Mouse (Mus musculus) right cerebral cortex, adult 18-20 months (tissue): ENCODE measurements around the gene Gemin7.

Experiments used
- DNase-seq: peaks from one replicate; pipeline ENCODE4 v3.0.0; 2022; ENCODE audit warnings: mixed read lengths

The Gemin7 gene

GRCm38 (mm10) chr7:19575559-19575958 lies 1.8 kb downstream of the Gemin7 start:
- no peak for DNase-seq

GRCm38 (mm10) chr7:19573776-19574140 lies 3.6 kb downstream of the Gemin7 start:
- no peak for DNase-seq

- peak; percentile 74 for DNase-seq
Measured at GRCm38 (mm10) chr7:19572926-19573775, 4.2 kb downstream of the Gemin7 start.

DNA sequence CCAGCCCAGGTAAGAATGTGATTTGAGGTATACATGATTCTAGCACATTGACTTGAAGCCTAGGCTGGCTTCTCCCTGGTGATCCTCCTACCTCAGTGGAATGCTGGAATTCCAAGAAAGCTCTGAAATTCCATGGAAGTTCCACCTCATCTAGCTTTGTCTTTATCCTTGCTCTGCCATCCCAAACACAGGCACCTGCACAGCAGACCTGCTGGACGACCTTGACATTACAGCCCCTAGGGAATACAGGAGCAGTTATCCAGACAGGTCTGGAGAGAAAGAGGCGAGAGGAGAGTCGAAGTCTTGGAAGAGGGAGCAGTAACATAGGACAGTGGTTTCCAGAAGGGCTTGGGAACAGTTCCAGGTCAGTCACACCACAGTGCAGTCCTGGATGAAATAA lies 7.7 kb downstream of the Gemin7 start:
- no peak for DNase-seq

DNA sequence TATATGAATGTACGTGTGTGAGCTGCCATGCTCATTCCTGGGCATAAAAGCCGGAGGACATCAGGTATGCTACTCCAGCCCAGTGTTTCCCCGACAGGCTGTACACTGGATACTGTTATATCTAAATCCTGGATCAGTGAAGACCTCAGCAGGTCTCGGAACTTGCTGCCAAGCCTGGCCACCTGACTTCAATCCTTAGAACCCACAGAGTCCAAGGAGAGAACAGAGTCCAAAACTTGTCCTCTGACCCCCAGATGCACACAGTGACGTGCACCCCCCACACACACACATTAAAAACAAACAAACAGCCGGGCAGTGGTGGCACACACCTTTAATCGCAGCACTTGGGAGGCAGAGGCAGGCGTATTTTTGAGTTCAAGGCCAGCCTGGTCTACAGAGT lies 10.0 kb downstream of the Gemin7 start:
- DNase-seq: no peak

GRCm38 (mm10) chr7:19565803-19566202 lies 11.6 kb downstream of the Gemin7 start:
- DNase-seq: no peak

DNA sequence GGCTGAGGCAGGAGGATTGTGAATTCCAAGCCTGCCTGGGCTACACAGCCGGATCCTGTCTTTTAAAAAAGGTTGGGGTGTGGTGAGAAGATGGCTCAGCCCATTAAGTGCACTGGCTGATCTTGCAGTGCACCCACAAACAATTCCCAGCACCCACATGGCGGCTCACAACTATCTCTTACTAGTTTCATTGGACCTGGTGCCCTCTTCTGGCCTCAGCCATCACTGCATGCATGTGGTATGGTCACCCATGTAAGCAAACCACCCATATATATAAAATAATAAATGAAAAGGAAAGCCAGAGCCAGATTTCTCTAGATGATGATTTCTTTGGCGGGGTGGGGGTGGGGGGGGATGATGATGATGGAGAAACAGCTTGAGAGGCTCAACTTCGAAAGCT lies 12.9 kb downstream of the Gemin7 start:
- no peak for DNase-seq

GRCm38 (mm10) chr7:19563884-19564283 lies 13.5 kb downstream of the Gemin7 start:
- no peak for DNase-seq

GRCm38 (mm10) chr7:19562643-19563410 lies 14.6 kb downstream of the Gemin7 start, which contains the start of gene Ppp1r37:
Gene Ppp1r37 (minus strand): TSS chr7:19563076.
- no peak for DNase-seq

- peak; percentile 86 for DNase-seq
Measured at GRCm38 (mm10) chr7:19561765-19562642, 15.4 kb downstream of the Gemin7 start.

DNA sequence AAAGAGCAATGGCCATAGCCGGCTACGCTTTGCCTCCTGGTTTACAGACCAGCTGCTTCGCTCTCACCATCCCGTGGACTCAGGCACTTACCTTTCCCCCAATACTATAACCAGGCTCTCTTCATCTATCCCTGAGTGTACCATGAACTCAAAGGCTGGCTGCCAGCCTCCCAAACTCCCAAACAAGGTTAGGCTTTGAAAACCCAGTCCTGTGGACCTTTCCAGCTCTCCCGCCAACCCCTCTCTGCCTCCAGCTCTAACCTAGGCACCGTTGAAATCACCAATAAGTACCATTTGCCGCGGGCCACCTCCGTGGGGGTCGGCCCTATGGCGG lies 16.0 kb downstream of the Gemin7 start:
- DNase-seq: no peak

DNA sequence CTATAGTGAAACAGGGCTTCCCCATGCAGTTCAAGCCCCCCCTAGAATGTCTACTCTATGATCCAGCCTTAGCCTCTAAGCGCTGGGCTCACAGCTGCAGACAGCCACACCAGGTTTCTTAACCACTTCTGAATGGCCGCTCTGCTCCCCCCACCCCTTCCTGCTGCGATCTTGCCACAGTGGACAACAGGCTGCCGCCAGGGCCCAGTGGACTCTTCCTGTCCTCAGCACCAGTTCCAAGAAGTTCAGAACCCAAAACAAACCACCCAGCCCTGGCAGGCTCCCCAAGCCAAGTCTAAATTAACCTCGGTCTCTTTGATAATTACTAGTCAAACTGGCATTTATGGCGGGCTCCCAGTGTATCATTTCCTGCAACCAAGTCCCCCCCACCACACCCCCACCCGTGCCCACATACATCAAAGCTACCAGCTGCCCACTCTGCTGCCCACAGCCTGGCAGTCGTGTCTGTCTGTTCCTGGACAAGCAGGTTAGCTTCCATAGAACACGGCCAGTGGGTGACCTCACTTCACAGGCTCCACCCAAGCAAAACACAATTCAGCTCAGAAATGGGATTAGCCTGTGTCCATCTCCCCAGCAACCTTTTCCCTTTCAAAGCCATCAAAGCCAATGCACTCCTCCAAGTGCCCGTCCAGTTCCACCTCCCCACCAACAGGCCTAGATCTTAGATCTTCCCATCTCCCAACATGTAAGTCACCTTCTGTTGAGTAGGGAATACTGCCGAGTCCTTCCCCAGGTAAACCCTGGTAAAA lies 16.7 kb downstream of the Gemin7 start:
- DNase-seq: no peak

DNA sequence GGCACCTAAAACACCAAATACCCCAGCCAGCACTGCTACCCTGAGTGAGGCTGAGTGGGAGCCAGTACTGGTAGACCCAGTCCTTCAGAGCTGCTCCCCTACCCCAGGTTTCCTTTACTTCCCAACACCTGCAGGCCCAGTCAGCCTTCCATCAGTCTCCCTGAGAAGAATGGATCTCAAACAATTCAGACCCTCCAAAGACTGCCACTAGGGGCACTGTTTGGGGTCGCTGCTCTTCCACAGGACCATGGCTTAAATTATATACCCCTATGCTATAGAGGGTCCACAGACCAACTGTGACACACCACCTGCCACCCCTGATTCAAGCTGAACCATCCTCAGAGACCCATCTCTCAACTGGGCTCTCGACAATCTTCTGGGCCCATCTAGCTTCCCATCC lies 18.4 kb downstream of the Gemin7 start:
- DNase-seq: no peak

- DNase-seq: peak; percentile 48
Measured at GRCm38 (mm10) chr7:19557982-19558900, 19.2 kb downstream of the Gemin7 start.

- DNase-seq: no peak
Measured at GRCm38 (mm10) chr7:19557086-19557485, 20.3 kb downstream of the Gemin7 start.

GRCm38 (mm10) chr7:19554168-19554567 lies 23.2 kb downstream of the Gemin7 start:
- DNase-seq: peak; percentile 84

DNA sequence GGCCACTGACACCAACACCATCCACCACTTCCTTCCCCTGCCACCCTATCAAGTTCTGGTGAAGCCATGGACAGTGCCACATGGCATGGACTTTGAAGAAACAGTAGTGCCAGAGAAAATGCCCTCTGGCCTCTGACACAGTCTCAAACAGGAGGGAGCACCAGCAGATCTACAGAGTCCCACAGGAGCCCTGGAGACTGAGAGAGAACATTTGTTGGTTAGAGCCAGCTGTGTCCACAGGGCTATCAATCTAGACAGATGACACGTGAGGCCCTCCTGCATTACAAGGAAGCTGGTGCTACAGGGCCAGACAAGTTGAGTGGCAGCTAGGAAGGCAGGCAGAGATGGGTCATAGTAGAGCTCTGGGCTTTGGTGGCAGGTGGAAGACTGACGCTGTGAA lies 25.0 kb downstream of the Gemin7 start:
- no peak for DNase-seq

DNA sequence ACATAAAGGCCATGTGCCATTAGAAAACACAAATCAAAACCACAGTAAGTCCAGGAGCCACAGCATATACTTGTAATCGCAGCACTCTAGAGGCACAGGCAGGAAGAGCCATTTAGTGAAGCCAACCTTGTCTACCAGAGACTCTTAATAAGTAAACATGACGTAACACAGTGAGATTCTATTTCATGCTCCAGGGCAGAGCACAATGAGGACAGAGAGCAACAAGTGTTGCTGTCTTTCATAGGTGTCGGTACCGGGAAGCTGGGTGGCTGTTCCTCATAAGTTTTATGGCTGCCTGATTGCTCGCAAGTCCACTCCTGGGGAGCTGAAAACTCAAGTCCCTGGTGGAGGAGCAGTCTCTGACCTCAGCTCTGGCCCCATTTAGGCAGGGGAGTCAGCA lies 25.8 kb downstream of the Gemin7 start:
- DNase-seq: no peak

GRCm38 (mm10) chr7:19549394-19549793 lies 28.0 kb downstream of the Gemin7 start:
- DNase-seq: no peak

- DNase-seq: no peak
Measured at GRCm38 (mm10) chr7:19547344-19547969, 29.9 kb downstream of the Gemin7 start.

GRCm38 (mm10) chr7:19546007-19546406 lies 31.4 kb downstream of the Gemin7 start:
- DNase-seq: no peak
